Mouse (Mus musculus): ENCODE results near the gene Jmy. TPM values are rescaled to one million over a fixed set of nuclear protein-coding genes. Genes with fewer than 3 reads are reported as not detected.
A peak's percentile ranks its signal among the peaks of the same experiment; 100 is the strongest.

The Jmy gene
- polyA plus RNA-seq, 1 experiment from 2014 or later = 3.2 TPM

- Histone ChIP-seq H3K4me2 (replicated peaks; ENCODE audit: low read depth, low read length) (no peak overlapping the region), H3K9me3 (ENCODE audit: low read length) (no peaks in the 10 kb centered on the region), H3K4me1 (ENCODE audit: insufficient read depth, low read length) (no peaks in the 10 kb centered on the region), H3K27ac (ENCODE audit: low read length) (no peak overlapping the region), H3K36me3 (ENCODE audit: insufficient read depth, low read length) (no peaks in the 10 kb centered on the region), H3K4me3 (ENCODE audit: low read length) (no peak overlapping the region), H3K9ac (replicated peaks; ENCODE audit: low read length) (no peak overlapping the region), H3K27me3 (ENCODE audit: insufficient read depth, low read length) (no peaks in the 10 kb centered on the region)
- WGBS = 88% methylated on average over 2 of the region's 2 CpGs
- ATAC-seq (ENCODE audit: low FRiP score, low TSS enrichment) = no peak
Measured at GRCm38 (mm10) chr13:93418292-93418691, 81.3 kb downstream of the Jmy start.

GRCm38 (mm10) chr13:93415055-93415454 is 84.6 kb downstream of the Jmy start:
- H3K9ac ChIP-seq (replicated peaks; ENCODE audit: low read length) = no peak overlapping the region
- 86% methylated on average over 5 of the region's 5 CpGs for WGBS
- H3K4me2 ChIP-seq (replicated peaks; ENCODE audit: low read depth, low read length) = no peak overlapping the region
- ATAC-seq (ENCODE audit: low FRiP score, low TSS enrichment) = no peak
- H3K27me3 ChIP-seq (ENCODE audit: insufficient read depth, low read length) = no peaks in the 10 kb centered on the region
- H3K27ac ChIP-seq (ENCODE audit: low read length) = no peak overlapping the region
- H3K36me3 ChIP-seq (ENCODE audit: insufficient read depth, low read length) = no peaks in the 10 kb centered on the region
- H3K9me3 ChIP-seq (ENCODE audit: low read length) = no peaks in the 10 kb centered on the region
- no peak overlapping the region for H3K4me3 ChIP-seq (ENCODE audit: low read length)
- H3K4me1 ChIP-seq (ENCODE audit: insufficient read depth, low read length) = no peaks in the 10 kb centered on the region

- 84% methylated on average over 4 of the region's 4 CpGs for WGBS
- Histone ChIP-seq H3K4me1 (ENCODE audit: insufficient read depth, low read length) (no peaks in the 10 kb centered on the region), H3K4me2 (replicated peaks; ENCODE audit: low read depth, low read length) (no peak overlapping the region), H3K27me3 (ENCODE audit: insufficient read depth, low read length) (no peaks in the 10 kb centered on the region), H3K9me3 (ENCODE audit: low read length) (no peaks in the 10 kb centered on the region), H3K9ac (replicated peaks; ENCODE audit: low read length) (no peak overlapping the region), H3K27ac (ENCODE audit: low read length) (no peak overlapping the region), H3K4me3 (ENCODE audit: low read length) (no peak overlapping the region), H3K36me3 (ENCODE audit: insufficient read depth, low read length) (no peaks in the 10 kb centered on the region)
- no peak for ATAC-seq (ENCODE audit: low FRiP score, low TSS enrichment)
Measured at GRCm38 (mm10) chr13:93410343-93410742, 89.3 kb downstream of the Jmy start.

- no peaks in the 10 kb centered on the region for H3K9me3 ChIP-seq (ENCODE audit: low read length)
- no peaks in the 10 kb centered on the region for H3K4me1 ChIP-seq (ENCODE audit: insufficient read depth, low read length)
- no peak overlapping the region for H3K4me2 ChIP-seq (replicated peaks; ENCODE audit: low read depth, low read length)
- H3K4me3 ChIP-seq (ENCODE audit: low read length) = no peak overlapping the region
- H3K9ac ChIP-seq (replicated peaks; ENCODE audit: low read length) = no peak overlapping the region
- H3K36me3 ChIP-seq (ENCODE audit: insufficient read depth, low read length) = no peaks in the 10 kb centered on the region
- H3K27ac ChIP-seq (ENCODE audit: low read length) = no peak overlapping the region
- no peak for ATAC-seq (ENCODE audit: low FRiP score, low TSS enrichment)
- no peaks in the 10 kb centered on the region for H3K27me3 ChIP-seq (ENCODE audit: insufficient read depth, low read length)
- 78% methylated on average over 5 of the region's 5 CpGs for WGBS
Measured at GRCm38 (mm10) chr13:93406855-93407254, 92.8 kb downstream of the Jmy start.

GRCm38 (mm10) chr13:93401947-93402346 is 97.7 kb downstream of the Jmy start:
- Histone ChIP-seq H3K4me2 (replicated peaks; ENCODE audit: low read depth, low read length) (no peak overlapping the region), H3K27me3 (ENCODE audit: insufficient read depth, low read length) (no peaks in the 10 kb centered on the region), H3K9ac (replicated peaks; ENCODE audit: low read length) (no peak overlapping the region), H3K9me3 (ENCODE audit: low read length) (no peaks in the 10 kb centered on the region; the same call in 1 of the 2 replicates), H3K4me1 (ENCODE audit: insufficient read depth, low read length) (no peaks in the 10 kb centered on the region), H3K4me3 (ENCODE audit: low read length) (no peak overlapping the region), H3K36me3 (ENCODE audit: insufficient read depth, low read length) (0 out of 2 replicates have a peak, but pooled peaks cover 4% of the 10 kb centered on the region), H3K27ac (ENCODE audit: low read length) (no peak overlapping the region)
- no peak for ATAC-seq (ENCODE audit: low FRiP score, low TSS enrichment)
- 87% methylated on average over 7 of the region's 7 CpGs for WGBS

- peaks cover 19% of the 10 kb centered on the region; the same call in 1 of the 2 replicates for H3K36me3 ChIP-seq (ENCODE audit: insufficient read depth, low read length)
- no peaks in the 10 kb centered on the region; the same call in 1 of the 2 replicates for H3K9me3 ChIP-seq (ENCODE audit: low read length)
- H3K27me3 ChIP-seq (ENCODE audit: insufficient read depth, low read length) = no peaks in the 10 kb centered on the region
- 93% methylated on average over 5 of the region's 5 CpGs for WGBS
- H3K4me3 ChIP-seq (ENCODE audit: low read length) = no peak overlapping the region
- ATAC-seq (ENCODE audit: low FRiP score, low TSS enrichment) = no peak
- H3K4me1 ChIP-seq (ENCODE audit: insufficient read depth, low read length) = no peaks in the 10 kb centered on the region
- H3K27ac ChIP-seq (ENCODE audit: low read length) = no peak overlapping the region
- H3K9ac ChIP-seq (replicated peaks; ENCODE audit: low read length) = no peak overlapping the region
- H3K4me2 ChIP-seq (replicated peaks; ENCODE audit: low read depth, low read length) = no peak overlapping the region
Measured at GRCm38 (mm10) chr13:93399710-93400216, 99.8 kb downstream of the Jmy start.

GRCm38 (mm10) chr13:93389242-93389625 is 110.4 kb downstream of the Jmy start:
- Histone ChIP-seq H3K36me3 (ENCODE audit: insufficient read depth, low read length) (no peaks in the 10 kb centered on the region), H3K4me3 (ENCODE audit: low read length) (no peak overlapping the region), H3K4me1 (ENCODE audit: insufficient read depth, low read length) (no peaks in the 10 kb centered on the region), H3K4me2 (replicated peaks; ENCODE audit: low read depth, low read length) (no peak overlapping the region), H3K9ac (replicated peaks; ENCODE audit: low read length) (no peak overlapping the region), H3K27ac (ENCODE audit: low read length) (peak overlapping the region; percentile 66), H3K9me3 (ENCODE audit: low read length) (no peaks in the 10 kb centered on the region), H3K27me3 (ENCODE audit: insufficient read depth, low read length) (no peaks in the 10 kb centered on the region)
- 21% methylated on average over 2 of the region's 2 CpGs for WGBS
- peak; percentile 92 for ATAC-seq (ENCODE audit: low FRiP score, low TSS enrichment)

GRCm38 (mm10) chr13:93388594-93389241 is 110.9 kb downstream of the Jmy start:
- Histone ChIP-seq H3K4me2 (replicated peaks; ENCODE audit: low read depth, low read length) (no peak overlapping the region), H3K9ac (replicated peaks; ENCODE audit: low read length) (no peak overlapping the region), H3K36me3 (ENCODE audit: insufficient read depth, low read length) (no peaks in the 10 kb centered on the region), H3K27ac (ENCODE audit: low read length) (peak overlapping the region; percentile 66; the same call in 1 of the 2 replicates), H3K27me3 (ENCODE audit: insufficient read depth, low read length) (no peaks in the 10 kb centered on the region), H3K4me3 (ENCODE audit: low read length) (no peak overlapping the region), H3K9me3 (ENCODE audit: low read length) (no peaks in the 10 kb centered on the region), H3K4me1 (ENCODE audit: insufficient read depth, low read length) (no peaks in the 10 kb centered on the region)
- whole genome bisulfite sequencing = 63% methylated on average over 7 of the region's 7 CpGs
- ATAC-seq (ENCODE audit: low FRiP score, low TSS enrichment) = no peak

GRCm38 (mm10) chr13:93387440-93387839 is 112.2 kb downstream of the Jmy start:
- Histone ChIP-seq H3K36me3 (ENCODE audit: insufficient read depth, low read length) (no peaks in the 10 kb centered on the region), H3K27ac (ENCODE audit: low read length) (no peak overlapping the region), H3K9me3 (ENCODE audit: low read length) (no peaks in the 10 kb centered on the region), H3K4me1 (ENCODE audit: insufficient read depth, low read length) (no peaks in the 10 kb centered on the region), H3K9ac (replicated peaks; ENCODE audit: low read length) (no peak overlapping the region), H3K4me2 (replicated peaks; ENCODE audit: low read depth, low read length) (no peak overlapping the region), H3K4me3 (ENCODE audit: low read length) (no peak overlapping the region), H3K27me3 (ENCODE audit: insufficient read depth, low read length) (no peaks in the 10 kb centered on the region)
- WGBS = 95% methylated on average over 5 of the region's 5 CpGs
- no peak for ATAC-seq (ENCODE audit: low FRiP score, low TSS enrichment)

GRCm38 (mm10) chr13:93385147-93385546 is 114.5 kb downstream of the Jmy start:
- H3K4me3 ChIP-seq (ENCODE audit: low read length) = no peak overlapping the region
- no peak overlapping the region for H3K27ac ChIP-seq (ENCODE audit: low read length)
- H3K9ac ChIP-seq (replicated peaks; ENCODE audit: low read length) = no peak overlapping the region
- no peak for ATAC-seq (ENCODE audit: low FRiP score, low TSS enrichment)
- H3K27me3 ChIP-seq (ENCODE audit: insufficient read depth, low read length) = no peaks in the 10 kb centered on the region
- WGBS = 67% methylated on average over 1 of the region's 1 CpGs
- H3K4me1 ChIP-seq (ENCODE audit: insufficient read depth, low read length) = no peaks in the 10 kb centered on the region
- H3K36me3 ChIP-seq (ENCODE audit: insufficient read depth, low read length) = no peaks in the 10 kb centered on the region
- H3K4me2 ChIP-seq (replicated peaks; ENCODE audit: low read depth, low read length) = no peak overlapping the region
- H3K9me3 ChIP-seq (ENCODE audit: low read length) = no peaks in the 10 kb centered on the region
